Mouse (Mus musculus): ENCODE data around the gene Id3.

Id3 gene

DNA sequence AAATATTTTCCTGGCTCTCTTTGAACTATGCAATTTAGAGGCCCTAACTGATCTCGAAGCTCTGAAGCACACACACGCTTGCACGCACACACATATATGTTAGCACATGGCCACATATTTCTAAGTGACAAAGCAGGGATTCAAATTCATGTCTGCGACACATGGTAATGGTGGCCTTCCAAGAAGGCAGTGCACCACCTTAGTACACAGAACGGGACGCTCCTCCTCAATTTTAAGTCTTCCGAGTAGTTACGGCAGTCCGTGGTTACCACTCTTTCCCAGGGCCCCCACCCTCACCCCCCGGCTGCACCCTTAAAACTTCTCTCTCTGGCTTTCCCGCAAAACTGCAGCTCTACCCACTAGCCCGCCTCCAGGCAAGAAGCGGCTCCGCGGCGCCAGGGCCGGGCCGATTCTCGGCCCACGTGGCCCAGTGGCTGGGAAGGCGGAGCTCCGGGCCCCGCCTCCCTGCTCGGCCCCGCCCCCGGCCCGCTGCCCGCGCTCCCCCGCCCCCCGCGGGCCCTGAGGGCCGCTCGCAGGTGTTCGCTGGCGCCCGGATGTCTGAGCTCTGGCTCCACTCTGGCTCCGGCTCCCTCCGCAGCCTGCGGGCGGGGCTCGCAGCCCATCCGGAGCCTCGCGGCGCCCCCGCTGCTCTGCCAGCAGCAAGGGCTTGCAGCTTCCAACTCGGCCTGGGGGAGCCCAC, 4.3 kb downstream of the Id3 start:
- DNase-seq (ENCODE audit: low spot score): peak; percentile 86

DNA sequence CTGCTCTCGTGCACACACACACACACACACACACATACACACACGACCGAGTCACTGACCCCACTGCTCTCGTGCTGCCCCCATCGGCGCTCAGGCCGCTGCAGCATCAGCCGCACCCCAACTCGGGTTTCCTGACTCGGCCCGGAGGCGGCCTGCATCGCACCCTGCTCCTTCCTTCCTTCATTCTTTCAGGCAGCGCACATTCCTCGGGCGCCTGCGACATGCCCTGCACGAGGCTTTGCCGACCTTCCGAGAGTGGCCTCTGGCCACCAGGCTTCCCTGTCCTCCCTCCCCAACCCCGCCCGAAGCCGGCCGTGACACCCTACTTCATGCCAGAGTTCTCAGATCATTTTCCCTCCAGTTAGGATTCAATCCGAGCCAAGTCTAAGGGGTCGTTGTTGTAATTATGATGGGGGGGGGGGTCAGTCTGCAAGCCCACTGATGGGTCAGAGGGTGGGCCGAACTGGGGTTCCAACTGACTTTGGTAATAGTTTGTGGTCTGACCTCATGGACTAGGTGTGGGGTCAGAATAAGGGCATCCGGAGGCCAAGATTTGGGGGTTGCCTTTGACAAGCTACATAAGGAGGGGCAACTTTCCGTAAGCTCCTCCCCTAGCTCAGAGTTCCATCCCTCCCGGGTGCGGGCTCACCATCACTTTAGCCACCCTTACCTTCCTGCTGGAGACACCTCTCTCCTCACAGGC, 5.2 kb downstream of the Id3 start:
- peak; percentile 53 for DNase-seq (ENCODE audit: low spot score)

DNA sequence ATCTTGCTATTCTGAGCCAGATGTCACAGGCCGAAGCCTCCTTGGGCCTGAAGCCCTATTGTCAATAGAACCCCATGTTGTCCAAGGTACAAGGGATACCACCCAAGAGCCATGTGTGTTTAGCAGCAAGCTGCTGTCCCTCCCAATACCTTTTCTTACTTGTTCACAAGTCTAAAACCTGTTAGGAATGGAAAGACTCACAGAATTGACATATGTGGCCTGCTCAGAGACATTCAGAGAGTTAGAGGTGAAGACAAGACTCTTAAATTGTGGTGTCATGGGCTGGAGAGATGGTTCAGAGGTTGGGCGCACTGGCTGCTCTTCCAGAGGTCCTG, 5.7 kb downstream of the Id3 start:
- no peak for DNase-seq (ENCODE audit: low spot score)

DNA sequence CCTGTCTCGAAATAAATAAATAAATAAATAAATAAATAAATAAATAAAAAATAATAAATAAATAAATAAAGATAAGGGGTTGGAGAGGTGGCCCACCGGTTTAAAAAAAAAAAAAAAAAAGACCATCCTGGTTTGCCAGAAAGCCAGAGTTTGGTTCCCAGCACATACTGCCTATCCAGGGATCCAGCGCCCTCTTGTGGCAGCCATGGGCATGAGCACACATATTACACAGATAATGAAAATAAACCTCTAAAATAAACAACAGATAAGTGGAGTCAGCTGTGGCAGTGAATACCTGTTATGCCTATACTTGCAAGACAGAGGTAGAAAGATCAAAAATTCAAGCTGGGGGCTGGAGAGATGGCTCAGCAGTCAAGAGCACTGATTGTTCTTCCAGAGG, 6.4 kb downstream of the Id3 start:
- DNase-seq (ENCODE audit: low spot score): no peak

DNA sequence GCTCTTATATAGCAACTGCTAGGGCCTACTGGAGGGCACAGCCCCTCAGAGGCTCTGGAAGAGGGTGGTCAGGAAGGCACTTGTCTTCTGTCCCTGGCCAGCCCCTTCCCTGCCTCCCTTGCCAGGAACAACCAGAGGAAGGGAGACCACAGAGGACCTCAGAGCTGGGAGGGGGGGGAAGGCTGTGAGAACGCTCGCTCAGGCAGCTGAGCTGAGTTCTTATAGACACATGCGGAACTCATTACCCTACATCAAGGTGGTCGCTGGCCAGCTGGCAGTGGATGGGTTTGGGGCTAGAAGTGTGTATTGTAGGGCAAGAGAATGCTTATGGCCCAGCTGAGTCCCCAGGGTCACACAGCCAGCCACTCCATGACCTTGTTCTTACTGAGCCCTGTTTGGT, 7.3 kb downstream of the Id3 start:
- DNase-seq (ENCODE audit: low spot score): no peak

DNA sequence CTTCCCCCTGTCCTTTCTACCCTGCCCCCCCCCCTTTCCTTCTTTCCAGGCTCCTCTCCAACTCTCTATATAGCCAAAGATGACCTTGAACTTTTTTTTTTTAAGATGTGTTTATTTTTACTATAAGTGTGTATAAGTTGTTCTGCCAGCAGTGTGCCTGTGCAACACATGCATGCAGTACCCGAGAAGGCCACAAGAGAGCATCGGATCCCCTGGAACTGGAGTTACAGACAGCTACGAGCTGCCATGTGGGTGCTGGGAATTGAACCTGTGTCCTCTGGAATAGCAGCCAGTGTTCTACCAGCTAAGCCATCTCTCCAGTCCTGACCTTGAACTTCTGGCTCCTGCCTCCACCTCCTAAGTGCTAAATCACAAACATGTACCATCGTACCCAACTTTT, 9.5 kb downstream of the Id3 start:
- no peak for DNase-seq (ENCODE audit: low spot score)

DNA sequence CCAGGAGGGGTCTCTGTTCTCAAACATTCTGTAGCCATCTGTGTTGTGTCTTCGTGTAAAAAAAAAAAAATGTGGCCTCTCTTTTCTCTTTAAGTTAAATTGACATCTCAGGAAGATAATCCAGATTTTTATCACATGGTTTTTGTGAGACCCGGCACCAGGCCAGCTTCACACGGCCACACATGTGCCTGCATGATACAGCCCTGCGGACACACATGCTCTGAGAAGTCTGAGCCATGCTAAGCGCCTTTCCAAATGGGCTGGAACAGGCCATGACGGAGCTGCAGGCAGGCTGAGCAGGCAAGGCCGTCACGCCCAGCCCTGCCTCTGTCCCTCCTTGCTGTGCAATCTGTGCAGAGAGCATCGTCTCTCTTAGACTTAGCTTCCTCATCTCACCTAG, 11.2 kb downstream of the Id3 start:
- DNase-seq (ENCODE audit: low spot score): no peak

DNA sequence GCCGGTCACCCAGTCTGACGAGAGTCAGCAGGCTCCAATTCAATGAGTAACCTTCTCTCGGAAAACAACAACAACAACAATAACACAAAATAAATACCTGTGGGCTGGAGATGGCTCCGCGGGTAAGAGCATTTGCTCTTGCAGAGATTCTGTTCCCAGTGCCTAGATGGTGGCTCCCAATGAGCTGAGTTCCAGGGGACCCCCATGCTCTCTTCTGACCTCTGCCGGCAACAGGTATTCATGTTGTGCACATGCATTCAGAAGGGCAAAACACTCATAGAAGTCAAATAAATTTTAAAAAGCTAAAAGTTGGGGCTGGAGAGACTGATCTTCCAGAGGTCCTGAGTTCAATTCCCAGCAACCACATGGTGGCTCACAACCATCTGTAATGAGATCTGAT, 15.2 kb downstream of the Id3 start:
- no peak for DNase-seq (ENCODE audit: low spot score)

DNA sequence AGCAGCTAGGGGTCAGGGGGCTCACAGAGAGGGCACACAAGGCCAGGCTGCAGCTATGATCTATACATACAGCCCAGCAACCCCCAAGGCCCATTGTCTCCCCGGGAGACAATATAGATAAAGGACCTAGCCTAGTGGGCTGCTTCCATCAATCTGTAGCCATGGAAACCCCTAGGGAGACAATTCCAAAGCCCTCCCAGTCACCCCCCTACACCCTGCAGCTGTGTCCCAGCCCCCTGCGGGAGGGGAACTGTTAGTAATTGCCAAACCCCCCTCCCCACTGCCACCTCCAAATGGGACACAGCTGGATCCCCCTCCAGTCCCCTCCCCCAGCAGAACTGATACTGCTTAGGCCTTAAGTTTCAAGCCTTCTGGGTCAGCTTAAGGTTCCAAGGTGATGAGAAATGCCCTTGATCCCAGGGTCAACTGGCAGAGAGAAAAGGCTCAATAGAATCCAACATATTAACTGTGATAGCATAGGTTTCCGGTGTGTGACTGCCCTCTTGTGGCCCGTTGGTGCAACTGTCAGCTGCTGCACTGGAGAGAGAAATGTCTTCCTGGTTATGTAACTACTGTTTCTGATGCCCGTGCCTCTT, 16.6 kb downstream of the Id3 start:
- DNase-seq (ENCODE audit: low spot score): no peak

DNA sequence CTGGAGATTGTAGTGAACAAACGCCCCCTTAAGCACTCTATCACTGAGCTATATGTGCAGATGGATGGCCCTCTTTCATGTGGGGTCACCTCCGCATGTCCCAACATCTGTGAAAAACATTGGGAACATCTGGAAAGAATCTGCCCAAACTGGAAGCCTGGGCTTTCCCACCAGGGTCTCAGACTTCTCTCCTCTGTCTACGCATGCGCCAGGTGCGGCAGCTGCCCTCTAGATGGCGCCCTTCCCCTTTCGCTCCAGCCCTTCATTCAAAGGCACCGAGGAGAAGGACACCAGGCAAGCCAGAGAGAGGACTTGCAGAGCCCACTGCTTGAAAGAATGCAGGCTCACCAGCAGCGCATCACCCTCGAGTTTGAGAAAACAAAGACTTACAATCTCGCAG, 20.2 kb downstream of the Id3 start:
- DNase-seq (ENCODE audit: low spot score): peak; percentile 86

DNA sequence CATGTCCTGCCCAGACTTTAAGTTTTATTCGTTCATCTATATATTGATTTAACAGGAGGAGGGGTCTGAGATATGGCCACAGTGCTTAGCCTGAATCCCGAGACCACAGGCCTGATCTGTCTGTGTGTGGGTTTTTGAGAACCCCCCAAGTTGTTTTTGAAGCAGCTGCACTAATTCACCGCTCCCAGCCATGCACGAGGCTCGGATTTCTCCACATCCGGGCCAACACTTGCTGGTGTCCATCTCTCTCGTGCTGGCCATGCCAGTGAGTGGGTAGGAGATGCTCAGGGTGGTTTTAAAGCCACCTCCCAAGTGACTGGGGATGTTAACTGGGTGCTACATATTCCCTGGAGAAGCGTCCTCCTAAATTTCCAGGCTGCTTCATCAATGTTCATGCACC, 21.7 kb downstream of the Id3 start:
- DNase-seq (ENCODE audit: low spot score): no peak

DNA sequence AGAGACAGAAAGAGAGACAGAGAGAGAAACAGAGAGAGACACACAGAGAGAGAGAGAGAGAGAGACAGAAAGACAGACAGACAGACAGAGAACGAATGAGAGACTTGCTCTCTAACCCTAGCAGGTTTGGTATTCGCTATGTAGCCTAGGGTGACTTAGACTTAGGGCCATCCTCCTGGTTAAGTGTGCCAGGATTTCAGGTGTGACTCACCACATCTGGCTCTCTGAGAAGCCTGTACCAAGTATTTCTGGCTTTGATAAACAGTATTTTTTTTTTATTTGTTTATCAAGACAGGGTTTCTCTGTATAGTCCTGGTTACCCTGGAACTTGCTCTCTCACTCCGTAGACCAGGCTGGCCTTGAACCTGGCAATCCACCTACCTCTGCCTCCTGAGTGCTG, 24.4 kb downstream of the Id3 start:
- no peak for DNase-seq (ENCODE audit: low spot score)

DNA sequence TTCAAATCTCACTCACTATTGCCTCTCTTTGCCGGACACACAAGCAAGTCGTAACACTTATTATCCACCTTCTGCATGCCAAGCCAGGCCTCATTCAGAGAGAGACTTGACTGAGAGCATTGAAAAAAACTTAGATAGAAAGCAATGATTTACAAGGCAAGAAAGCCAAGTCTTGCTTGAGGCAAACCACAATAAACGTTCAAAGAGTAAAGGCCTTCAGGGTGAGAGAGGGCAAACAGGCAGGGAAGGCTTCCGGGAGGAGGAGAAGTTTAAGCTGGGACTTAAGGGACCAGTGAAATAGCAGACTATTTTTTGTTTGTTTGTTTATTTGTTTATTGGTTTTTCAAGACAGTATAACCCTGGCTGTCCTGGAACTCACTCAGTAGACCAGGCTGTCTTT, 27.1 kb downstream of the Id3 start:
- no peak for DNase-seq (ENCODE audit: low spot score)

DNA sequence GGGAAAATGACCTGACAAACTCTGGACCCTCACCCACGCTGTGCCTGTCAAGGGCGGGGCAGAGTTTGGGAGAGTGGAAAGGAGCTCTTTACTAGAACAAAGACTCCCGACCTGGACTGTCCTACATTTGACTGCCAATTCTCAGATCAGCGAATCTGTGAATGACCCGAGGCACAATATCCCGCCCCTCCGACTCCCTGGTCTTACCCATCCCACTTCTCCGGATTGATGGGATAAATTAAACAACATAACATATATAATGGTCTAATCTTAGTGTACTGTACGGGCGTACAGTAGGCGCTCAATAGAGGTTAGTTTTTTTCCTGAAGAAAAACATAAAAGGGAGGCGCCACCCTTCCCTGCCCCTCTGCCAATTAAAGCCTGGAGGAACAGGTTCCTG, 28.2 kb downstream of the Id3 start:
- no peak for DNase-seq (ENCODE audit: low spot score)

DNA sequence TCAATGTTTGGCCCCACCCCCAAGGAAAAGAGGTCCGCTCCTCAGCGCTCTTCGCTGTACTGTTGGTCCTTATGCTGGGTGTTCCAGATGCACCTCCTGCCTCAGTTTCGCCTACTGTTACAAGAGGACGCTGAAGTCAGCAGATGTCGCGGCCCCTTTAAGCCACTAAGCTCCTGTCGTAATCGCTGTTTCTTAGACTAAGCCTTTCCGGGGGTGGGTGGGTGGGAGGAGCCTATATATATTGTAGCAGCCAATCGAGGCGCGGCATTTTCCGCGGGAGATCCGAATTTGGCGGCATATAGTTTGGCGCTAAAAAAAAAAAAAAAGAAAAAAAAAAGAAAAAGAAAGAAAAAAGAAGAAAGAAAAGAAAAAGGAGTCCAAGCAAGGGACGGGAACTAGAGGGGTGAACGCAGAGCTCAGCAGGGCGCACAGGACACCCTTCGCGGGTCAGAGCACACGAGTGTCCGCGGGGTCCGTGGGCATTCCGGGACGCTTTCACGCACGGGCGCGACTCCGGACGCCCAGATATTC, 28.8 kb downstream of the Id3 start, which contains the start of gene E2f2:
TSS of gene E2f2 (plus strand) at position 384 of the 531 bp plus-strand sequence.
- peak; percentile 68 for DNase-seq (ENCODE audit: low spot score)

DNA sequence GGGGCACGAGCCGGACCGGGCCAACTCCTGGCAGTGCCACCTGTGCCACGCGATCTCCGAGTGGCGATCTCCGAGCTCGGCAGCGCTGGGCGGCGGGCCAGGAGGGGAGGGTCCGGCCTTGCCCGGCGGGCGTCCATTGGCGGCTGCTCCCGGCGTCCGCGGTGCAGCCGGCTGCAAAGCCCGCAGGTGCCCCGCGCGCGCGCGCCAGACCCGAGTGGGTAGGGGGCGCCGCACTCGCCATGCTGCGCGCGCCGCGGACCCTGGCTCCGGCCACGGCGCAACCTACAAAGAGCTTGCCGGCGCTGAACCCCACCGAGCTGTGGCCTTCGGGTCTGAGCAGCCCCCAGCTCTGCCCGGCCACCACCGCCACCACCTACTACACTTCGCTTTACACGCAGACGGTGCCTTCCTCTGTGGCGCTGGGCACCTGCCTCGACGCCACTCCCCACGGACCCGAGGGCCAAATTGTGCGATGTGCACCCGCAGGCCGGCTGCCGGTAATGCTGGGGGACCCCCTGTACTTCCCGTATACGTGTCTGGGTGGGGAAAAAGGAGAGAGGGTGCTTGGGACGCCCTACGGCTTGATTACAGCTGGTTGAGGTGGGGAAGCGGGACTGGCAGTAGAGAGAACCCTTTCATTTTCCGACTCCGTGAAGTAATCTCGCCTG, 29.4 kb downstream of the Id3 start:
- peak; percentile 53 for DNase-seq (ENCODE audit: low spot score)

DNA sequence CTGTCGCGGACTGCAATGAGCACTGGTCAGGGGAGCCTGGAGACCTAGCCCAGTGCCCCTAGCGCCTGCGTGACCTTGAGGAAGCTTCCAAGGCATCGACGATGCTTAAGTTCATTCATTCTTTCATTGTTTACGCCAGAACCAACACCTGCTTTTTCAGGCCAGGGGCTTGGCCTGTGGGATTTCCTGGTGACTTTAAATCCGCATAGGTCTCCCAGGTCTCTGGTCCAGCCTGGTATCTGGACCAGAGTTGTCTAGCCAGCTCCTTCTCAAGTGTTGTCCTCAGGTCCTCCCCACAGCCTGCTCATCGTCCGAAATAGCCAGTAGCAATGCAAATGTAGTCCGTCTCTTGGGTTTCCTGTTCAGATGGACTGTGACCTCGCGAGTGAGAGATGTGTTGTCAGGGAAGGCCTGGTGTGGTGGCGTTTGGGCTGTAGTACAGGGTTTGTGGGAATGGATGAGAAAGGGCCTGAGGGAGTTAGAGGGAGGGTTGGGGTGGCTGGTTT, 30.0 kb downstream of the Id3 start:
- DNase-seq (ENCODE audit: low spot score): no peak

DNA sequence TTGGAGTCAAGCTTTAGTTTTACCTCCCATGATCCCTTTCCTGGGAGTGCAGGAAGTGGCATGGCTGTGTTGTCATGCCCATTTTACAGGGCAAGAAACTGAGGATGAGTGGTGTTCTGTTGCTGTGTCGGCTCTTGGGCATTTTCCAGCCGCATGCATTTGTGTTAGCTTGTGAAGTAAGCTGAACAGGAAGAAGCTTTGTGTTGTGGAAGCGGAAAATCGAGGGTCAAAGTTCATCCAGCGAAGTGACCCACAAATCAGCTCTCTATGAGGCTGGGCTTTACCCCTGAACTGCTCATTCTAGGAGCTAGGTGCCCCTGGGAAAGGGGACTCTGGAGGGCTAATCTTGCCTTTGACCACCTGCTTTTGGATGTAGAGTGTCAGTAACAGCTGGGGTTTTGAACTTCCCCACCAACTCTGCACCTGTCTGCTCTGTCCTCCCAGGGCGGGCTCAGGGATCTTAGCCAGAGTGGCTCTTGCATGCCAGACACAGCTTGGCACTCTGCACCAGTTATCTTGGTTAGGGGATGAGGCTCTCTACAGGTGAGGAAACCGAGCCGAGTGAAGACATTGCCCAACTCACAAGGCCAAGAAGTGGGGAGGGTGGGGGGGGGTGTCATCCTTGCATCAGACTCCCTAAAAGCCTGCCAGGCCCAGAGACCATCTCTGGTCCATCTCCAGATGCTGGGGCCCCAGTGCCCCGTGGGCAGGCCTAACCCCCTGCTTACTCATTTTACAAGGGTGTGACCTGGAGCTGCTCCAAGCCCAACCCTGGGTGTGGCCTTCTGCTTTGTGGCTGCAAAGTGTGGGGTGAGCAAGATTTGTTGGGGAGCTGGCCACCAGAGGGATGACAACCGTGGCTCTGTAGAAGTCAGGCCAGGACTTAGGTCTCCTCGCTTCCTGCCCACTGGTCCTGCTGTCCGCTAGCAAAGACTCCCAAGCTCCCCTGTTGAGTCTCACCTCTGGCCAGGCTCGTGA, 31.2 kb downstream of the Id3 start:
- DNase-seq (ENCODE audit: low spot score): no peak

DNA sequence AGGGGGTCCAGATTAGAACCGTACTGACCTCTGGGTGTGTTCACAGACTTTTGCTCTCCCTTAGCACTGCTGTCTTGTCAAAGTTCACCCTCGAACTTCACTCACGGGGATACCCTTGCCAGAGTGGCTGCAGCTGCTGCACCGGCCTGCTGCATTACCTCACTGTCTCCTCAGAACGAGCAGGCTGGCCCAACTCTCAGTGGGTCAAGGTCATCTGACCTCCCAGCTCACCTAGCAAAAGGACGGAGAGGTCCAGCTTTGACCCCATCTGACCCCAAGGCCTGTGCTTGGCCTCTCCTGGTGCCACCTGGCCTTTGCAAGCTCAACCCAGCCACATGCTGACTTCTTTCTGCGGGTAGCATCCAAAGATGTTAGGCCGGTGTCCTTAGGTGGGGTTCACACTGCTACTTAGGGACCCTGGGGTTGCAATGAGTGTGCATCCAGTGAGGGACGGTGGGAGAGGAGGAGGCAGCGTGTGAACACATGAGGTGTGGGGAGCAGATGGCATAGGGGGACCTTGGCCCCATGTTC, 32.8 kb downstream of the Id3 start:
- no peak for DNase-seq (ENCODE audit: low spot score)

DNA sequence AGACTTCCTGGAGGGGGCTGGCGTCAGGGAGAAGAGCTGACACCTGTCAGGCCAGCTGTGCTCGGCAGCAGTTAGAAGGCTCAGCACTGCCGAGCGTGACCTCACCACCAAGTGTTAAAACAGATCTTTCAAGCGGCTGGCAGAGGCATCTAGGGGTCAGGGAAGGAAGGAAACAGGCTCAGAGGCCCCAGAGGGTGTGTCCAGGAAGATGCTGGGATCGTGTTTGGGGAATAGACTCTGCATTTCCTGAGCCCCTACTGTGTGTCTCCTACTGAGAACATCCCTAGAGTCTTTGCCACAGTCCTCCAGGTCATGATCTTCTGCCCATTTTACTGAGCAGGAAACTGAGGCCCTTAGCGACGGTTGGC, 33.9 kb downstream of the Id3 start:
- no peak for DNase-seq (ENCODE audit: low spot score)

All from testis, postnatal 14 days (tissue).